Mouse (Mus musculus): ENCODE results near the gene Pkd2l1.

Gene Pkd2l1

DNA sequence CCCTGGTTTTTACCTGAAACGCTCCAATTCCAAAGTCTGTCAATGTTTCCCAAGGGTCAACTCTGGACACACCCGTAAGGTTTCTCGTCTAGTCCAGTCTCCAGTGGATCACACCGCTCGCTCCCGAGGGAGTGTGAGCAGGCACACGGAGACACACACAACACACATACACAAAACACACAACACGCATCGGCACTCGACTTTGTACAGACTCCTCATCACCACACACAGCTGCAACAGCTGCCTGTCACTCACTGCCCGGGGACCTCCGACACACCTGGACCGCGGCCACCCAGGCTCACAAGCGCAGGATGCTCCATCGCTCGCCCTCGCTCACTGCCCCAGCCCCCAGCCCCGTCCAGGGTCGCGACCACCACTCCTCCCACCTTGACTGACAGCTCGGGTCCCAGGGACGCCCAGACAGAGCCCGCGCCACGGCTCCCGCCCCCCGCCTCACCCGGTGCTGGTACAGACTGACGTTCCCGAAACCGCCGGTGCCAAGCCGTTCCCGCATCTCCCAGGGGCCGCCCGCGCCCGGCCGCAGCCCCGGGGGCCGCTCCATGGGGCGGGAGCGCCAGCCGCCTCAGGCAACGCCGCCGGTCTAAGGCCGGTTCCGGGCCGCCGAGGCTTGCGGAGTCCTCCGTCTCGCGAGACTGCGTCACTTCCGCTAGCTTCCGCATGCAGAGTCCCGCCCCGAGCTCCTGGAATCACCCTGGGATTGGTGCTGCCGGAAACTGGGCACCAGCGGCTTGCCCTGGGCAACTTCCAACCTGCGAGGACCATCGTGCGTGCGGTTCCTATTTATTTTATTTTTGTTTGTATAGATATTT is 85.2 kb downstream of the Pkd2l1 start, which contains the start of gene Chuk:
TSS of gene Chuk (minus strand) at position 650 of the 830 bp plus-strand sequence.
- DNase-seq (ENCODE audit: low spot score in 2 of 2): peak; percentile 83 to 95

DNA sequence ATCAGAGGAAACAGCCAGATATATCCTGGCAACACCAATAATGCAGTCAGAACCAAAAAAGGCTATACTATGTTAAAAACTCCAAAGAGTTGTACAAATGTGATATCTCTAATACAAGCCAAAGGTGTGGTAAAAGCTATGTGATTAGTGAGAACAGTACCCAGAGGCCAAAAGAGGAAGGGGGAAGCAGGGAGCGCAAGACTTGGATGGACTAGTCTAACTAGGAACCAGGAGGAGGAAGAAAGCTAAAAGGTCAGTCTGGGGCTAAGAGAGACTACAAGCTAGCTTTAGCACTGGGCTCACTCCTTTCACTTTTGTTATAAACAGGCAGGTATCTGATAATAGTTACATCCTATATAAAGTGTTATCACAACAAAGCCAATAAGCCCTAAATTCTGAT is 87.8 kb downstream of the Pkd2l1 start:
- DNase-seq (ENCODE audit: low spot score in 2 of 2): no peak

- DNase-seq (ENCODE audit: low spot score in 2 of 2): no peak
Observed at GRCm38 (mm10) chr19:44103001-44103400, 89.2 kb downstream of the Pkd2l1 start.

GRCm38 (mm10) chr19:44100840-44101239 is 91.4 kb downstream of the Pkd2l1 start:
- no peak for DNase-seq (ENCODE audit: low spot score in 2 of 2)
